Mouse (Mus musculus): ENCODE results near the gene Nsf. TPM values are rescaled to one million over a fixed set of nuclear protein-coding genes. Genes with fewer than 3 reads are reported as not detected.

Nsf gene
- polyA plus RNA-seq, 1 experiment from 2014 or later: 55.1 TPM

GRCm38 (mm10) chr11:103840834-103841233 lies 113.0 kb downstream of the Nsf start:
- H3K27ac ChIP-seq (ENCODE audit: low read length): no peak overlapping the region
- H3K4me3 ChIP-seq (ENCODE audit: low read length): no peak overlapping the region
- H3K27me3 ChIP-seq (ENCODE audit: control insufficient read depth, insufficient read depth, low read depth, low read length): no peaks in the 10 kb centered on the region
- no peaks in the 10 kb centered on the region for H3K9me3 ChIP-seq (ENCODE audit: control insufficient read depth, low read length)
- H3K36me3 ChIP-seq (ENCODE audit: control insufficient read depth, insufficient read depth, low read length): no peaks in the 10 kb centered on the region
- H3K9ac ChIP-seq (ENCODE audit: low read length): no peak overlapping the region
- no peak overlapping the region for H3K4me2 ChIP-seq (ENCODE audit: low read depth, low read length)
- WGBS: 33% methylated on average over 11 of the region's 11 CpGs
- no peak for ATAC-seq (ENCODE audit: low read depth)
- no peaks in the 10 kb centered on the region for H3K4me1 ChIP-seq (replicated peaks; ENCODE audit: control insufficient read depth, insufficient read depth, low read length)

- H3K9ac ChIP-seq (ENCODE audit: low read length): no peak overlapping the region
- no peak for ATAC-seq (ENCODE audit: low read depth)
- 73% methylated on average over 2 of the region's 2 CpGs for WGBS
- H3K4me1 ChIP-seq (replicated peaks; ENCODE audit: control insufficient read depth, insufficient read depth, low read length): no peaks in the 10 kb centered on the region
- H3K4me3 ChIP-seq (ENCODE audit: low read length): no peak overlapping the region
- H3K9me3 ChIP-seq (ENCODE audit: control insufficient read depth, low read length): no peaks in the 10 kb centered on the region
- H3K27ac ChIP-seq (ENCODE audit: low read length): no peak overlapping the region
- H3K4me2 ChIP-seq (ENCODE audit: low read depth, low read length): no peak overlapping the region
- H3K36me3 ChIP-seq (ENCODE audit: control insufficient read depth, insufficient read depth, low read length): no peaks in the 10 kb centered on the region
- no peaks in the 10 kb centered on the region for H3K27me3 ChIP-seq (ENCODE audit: control insufficient read depth, insufficient read depth, low read depth, low read length)
These were observed 114.9 kb downstream of the Nsf start for GRCm38 (mm10) chr11:103838955-103839354.

GRCm38 (mm10) chr11:103832331-103832730 lies 121.5 kb downstream of the Nsf start:
- WGBS: 82% methylated on average over 4 of the region's 4 CpGs

GRCm38 (mm10) chr11:103831766-103832165 lies 122.1 kb downstream of the Nsf start:
- Histone ChIP-seq H3K36me3 (ENCODE audit: control insufficient read depth, insufficient read depth, low read length) (no peaks in the 10 kb centered on the region), H3K27ac (ENCODE audit: low read length) (no peak overlapping the region), H3K4me1 (replicated peaks; ENCODE audit: control insufficient read depth, insufficient read depth, low read length) (no peaks in the 10 kb centered on the region), H3K9me3 (ENCODE audit: control insufficient read depth, low read length) (no peaks in the 10 kb centered on the region), H3K4me2 (ENCODE audit: low read depth, low read length) (no peak overlapping the region), H3K9ac (ENCODE audit: low read length) (no peak overlapping the region), H3K4me3 (ENCODE audit: low read length) (no peak overlapping the region), H3K27me3 (ENCODE audit: control insufficient read depth, insufficient read depth, low read depth, low read length) (no peaks in the 10 kb centered on the region)
- 80% methylated on average over 3 of the region's 3 CpGs for WGBS
- ATAC-seq (ENCODE audit: low read depth): no peak

More at GRCm38 (mm10) chr11:103832331-103832730, 121.5 kb downstream of the Nsf start:
- H3K9me3 ChIP-seq (ENCODE audit: control insufficient read depth, low read length): no peaks in the 10 kb centered on the region
- no peak overlapping the region for H3K4me2 ChIP-seq (ENCODE audit: low read depth, low read length)
- no peaks in the 10 kb centered on the region for H3K27me3 ChIP-seq (ENCODE audit: control insufficient read depth, insufficient read depth, low read depth, low read length)
- H3K27ac ChIP-seq (ENCODE audit: low read length): no peak overlapping the region
- no peak for ATAC-seq (ENCODE audit: low read depth)
- no peaks in the 10 kb centered on the region for H3K4me1 ChIP-seq (replicated peaks; ENCODE audit: control insufficient read depth, insufficient read depth, low read length)
- no peak overlapping the region for H3K4me3 ChIP-seq (ENCODE audit: low read length)
- no peaks in the 10 kb centered on the region for H3K36me3 ChIP-seq (ENCODE audit: control insufficient read depth, insufficient read depth, low read length)
- no peak overlapping the region for H3K9ac ChIP-seq (ENCODE audit: low read length)

- no peak overlapping the region for H3K27ac ChIP-seq (ENCODE audit: low read length)
- H3K4me1 ChIP-seq (replicated peaks; ENCODE audit: control insufficient read depth, insufficient read depth, low read length): no peaks in the 10 kb centered on the region
- no peak overlapping the region for H3K4me2 ChIP-seq (ENCODE audit: low read depth, low read length)
- no peak overlapping the region for H3K9ac ChIP-seq (ENCODE audit: low read length)
- H3K27me3 ChIP-seq (ENCODE audit: control insufficient read depth, insufficient read depth, low read depth, low read length): no peaks in the 10 kb centered on the region
- H3K36me3 ChIP-seq (ENCODE audit: control insufficient read depth, insufficient read depth, low read length): no peaks in the 10 kb centered on the region
- H3K4me3 ChIP-seq (ENCODE audit: low read length): no peak overlapping the region
- H3K9me3 ChIP-seq (ENCODE audit: control insufficient read depth, low read length): no peaks in the 10 kb centered on the region
- WGBS: 88% methylated on average over 9 of the region's 9 CpGs
- no peak for ATAC-seq (ENCODE audit: low read depth)
These were observed 123.4 kb downstream of the Nsf start for GRCm38 (mm10) chr11:103830476-103830875.

GRCm38 (mm10) chr11:103829956-103830355 lies 123.9 kb downstream of the Nsf start:
- Histone ChIP-seq H3K27me3 (ENCODE audit: control insufficient read depth, insufficient read depth, low read depth, low read length) (no peaks in the 10 kb centered on the region), H3K4me2 (ENCODE audit: low read depth, low read length) (no peak overlapping the region), H3K27ac (ENCODE audit: low read length) (no peak overlapping the region), H3K4me3 (ENCODE audit: low read length) (no peak overlapping the region), H3K4me1 (replicated peaks; ENCODE audit: control insufficient read depth, insufficient read depth, low read length) (no peaks in the 10 kb centered on the region), H3K9me3 (ENCODE audit: control insufficient read depth, low read length) (no peaks in the 10 kb centered on the region), H3K9ac (ENCODE audit: low read length) (no peak overlapping the region), H3K36me3 (ENCODE audit: control insufficient read depth, insufficient read depth, low read length) (no peaks in the 10 kb centered on the region)
- ATAC-seq (ENCODE audit: low read depth): no peak
- WGBS: 49% methylated on average over 4 of the region's 4 CpGs

GRCm38 (mm10) chr11:103828866-103829265 lies 125.0 kb downstream of the Nsf start:
- H3K27me3 ChIP-seq (ENCODE audit: control insufficient read depth, insufficient read depth, low read depth, low read length): no peaks in the 10 kb centered on the region

GRCm38 (mm10) chr11:103827201-103827600 lies 126.7 kb downstream of the Nsf start:
- Histone ChIP-seq H3K27ac (ENCODE audit: low read length) (no peak overlapping the region), H3K4me2 (ENCODE audit: low read depth, low read length) (no peak overlapping the region), H3K9me3 (ENCODE audit: control insufficient read depth, low read length) (no peaks in the 10 kb centered on the region), H3K4me3 (ENCODE audit: low read length) (no peak overlapping the region), H3K9ac (ENCODE audit: low read length) (no peak overlapping the region), H3K4me1 (replicated peaks; ENCODE audit: control insufficient read depth, insufficient read depth, low read length) (no peaks in the 10 kb centered on the region), H3K27me3 (ENCODE audit: control insufficient read depth, insufficient read depth, low read depth, low read length) (no peaks in the 10 kb centered on the region), H3K36me3 (ENCODE audit: control insufficient read depth, insufficient read depth, low read length) (peaks cover 8% of the 10 kb centered on the region)
- ATAC-seq (ENCODE audit: low read depth): no peak
- WGBS: 94% methylated on average over 6 of the region's 6 CpGs

More at GRCm38 (mm10) chr11:103828866-103829265, 125.0 kb downstream of the Nsf start:
- no peak overlapping the region for H3K27ac ChIP-seq (ENCODE audit: low read length)
- H3K4me2 ChIP-seq (ENCODE audit: low read depth, low read length): no peak overlapping the region
- no peaks in the 10 kb centered on the region for H3K4me1 ChIP-seq (replicated peaks; ENCODE audit: control insufficient read depth, insufficient read depth, low read length)
- no peak overlapping the region for H3K9ac ChIP-seq (ENCODE audit: low read length)
- no peak overlapping the region for H3K4me3 ChIP-seq (ENCODE audit: low read length)
- H3K36me3 ChIP-seq (ENCODE audit: control insufficient read depth, insufficient read depth, low read length): peaks cover 5% of the 10 kb centered on the region; the same call in 1 of the 2 replicates
- no peaks in the 10 kb centered on the region for H3K9me3 ChIP-seq (ENCODE audit: control insufficient read depth, low read length)
- ATAC-seq (ENCODE audit: low read depth): no peak
- 65% methylated on average over 7 of the region's 7 CpGs for WGBS

- H3K9ac ChIP-seq (ENCODE audit: low read length): no peak overlapping the region
- H3K4me1 ChIP-seq (replicated peaks; ENCODE audit: control insufficient read depth, insufficient read depth, low read length): no peaks in the 10 kb centered on the region; the same call in 1 of the 2 replicates
- ATAC-seq (ENCODE audit: low read depth): no peak
- 81% methylated on average over 8 of the region's 8 CpGs for WGBS
- H3K36me3 ChIP-seq (ENCODE audit: control insufficient read depth, insufficient read depth, low read length): no peaks in the 10 kb centered on the region
- H3K27ac ChIP-seq (ENCODE audit: low read length): no peak overlapping the region
- H3K4me2 ChIP-seq (ENCODE audit: low read depth, low read length): no peak overlapping the region
- peaks cover 10% of the 10 kb centered on the region for H3K27me3 ChIP-seq (ENCODE audit: control insufficient read depth, insufficient read depth, low read depth, low read length)
- H3K4me3 ChIP-seq (ENCODE audit: low read length): no peak overlapping the region
- H3K9me3 ChIP-seq (ENCODE audit: control insufficient read depth, low read length): no peaks in the 10 kb centered on the region
These were observed 137.1 kb downstream of the Nsf start for GRCm38 (mm10) chr11:103816719-103817118.

- Histone ChIP-seq H3K4me2 (ENCODE audit: low read depth, low read length) (no peak overlapping the region), H3K4me3 (ENCODE audit: low read length) (no peak overlapping the region)
These were observed 137.9 kb downstream of the Nsf start for GRCm38 (mm10) chr11:103815986-103816385.

More at GRCm38 (mm10) chr11:103815986-103816385, 137.9 kb downstream of the Nsf start:
- ATAC-seq (ENCODE audit: low read depth): no peak
- peaks cover 17% of the 10 kb centered on the region for H3K27me3 ChIP-seq (ENCODE audit: control insufficient read depth, insufficient read depth, low read depth, low read length)
- H3K9me3 ChIP-seq (ENCODE audit: control insufficient read depth, low read length): no peaks in the 10 kb centered on the region
- H3K36me3 ChIP-seq (ENCODE audit: control insufficient read depth, insufficient read depth, low read length): no peaks in the 10 kb centered on the region
- no peaks in the 10 kb centered on the region; the same call in 1 of the 2 replicates for H3K4me1 ChIP-seq (replicated peaks; ENCODE audit: control insufficient read depth, insufficient read depth, low read length)
- no peak overlapping the region for H3K9ac ChIP-seq (ENCODE audit: low read length)
- 31% methylated on average over 13 of the region's 13 CpGs for WGBS
- no peak overlapping the region for H3K27ac ChIP-seq (ENCODE audit: low read length)

Data from lung, embryonic 16.5 days (tissue).